Mouse (Mus musculus): Measurements from ENCODE around the gene Bub1. TPM values are rescaled to one million over a fixed set of nuclear protein-coding genes. Genes with fewer than 3 reads are reported as not detected.

Bub1 gene
- polyA plus RNA-seq, 1 experiment from 2014 or later = 24.4 TPM

DNA sequence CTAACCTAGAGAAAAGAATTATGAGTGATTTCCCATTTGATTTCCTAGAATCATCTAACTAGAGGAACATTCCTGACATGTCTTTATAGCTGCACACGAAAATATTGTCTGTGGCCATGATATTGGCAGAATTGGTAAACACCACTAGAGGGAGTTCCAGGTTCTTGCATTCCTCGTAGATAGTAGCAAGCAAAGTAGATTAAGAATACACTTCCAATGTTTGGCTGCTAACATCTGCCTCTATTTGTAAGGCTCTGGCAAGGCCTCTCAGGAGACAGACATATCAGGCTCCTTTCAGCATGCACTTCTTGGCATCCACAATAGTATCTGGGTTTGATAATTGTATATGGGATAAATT is 1.1 kb upstream of the Bub1 start:
- Histone ChIP-seq H3K27ac (no peak overlapping the region), H3K27me3 (0 out of 2 replicates have a peak, but pooled peaks cover under 1% of the 10 kb centered on the region), H3K9me3 (no peaks in the 10 kb centered on the region), H3K36me3 (no peaks in the 10 kb centered on the region), H3K4me2 (replicated peaks) (no peak overlapping the region), H3K4me1 (replicated peaks) (peaks cover 15% of the 10 kb centered on the region), H3K4me3 (replicated peaks) (no peak overlapping the region), H3K9ac (replicated peaks) (no peak overlapping the region)
- WGBS = 17% methylated on average over 2 of the region's 2 CpGs
- ATAC-seq = no peak

DNA sequence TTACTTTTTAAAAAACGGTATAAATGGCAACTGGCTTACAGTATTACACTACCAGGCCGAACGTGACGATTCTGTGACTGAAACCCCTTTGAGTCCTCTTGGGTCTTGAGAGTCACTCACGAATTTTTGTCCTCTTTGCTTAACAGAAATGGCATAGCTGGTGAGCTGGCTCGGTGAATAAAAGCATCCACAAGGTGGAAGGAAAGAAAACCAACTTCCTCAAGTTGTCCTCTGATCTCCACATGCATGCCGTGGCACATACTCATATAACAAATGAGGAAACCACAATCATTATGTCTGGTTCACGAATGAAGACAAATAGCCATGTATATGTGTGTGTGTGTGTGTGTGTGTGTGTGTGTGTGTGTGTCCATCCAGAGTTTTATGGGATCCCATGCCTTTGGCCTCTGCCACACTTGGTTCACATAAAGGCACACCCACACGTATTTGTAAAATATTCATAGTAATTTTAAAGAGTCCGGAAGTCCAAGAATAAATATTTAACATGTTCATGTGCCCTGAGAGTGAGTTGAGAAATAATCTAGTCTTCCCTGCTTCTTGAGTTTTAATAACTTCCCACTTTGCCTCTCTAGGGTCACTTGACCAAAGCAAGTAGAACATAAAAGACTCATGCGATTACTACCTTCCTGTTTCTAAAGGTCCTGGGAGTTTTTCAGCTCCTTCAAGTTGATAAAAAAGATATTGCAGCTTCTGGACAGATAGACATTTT is 603 bp upstream of the Bub1 start:
- H3K27me3 ChIP-seq = no peaks in the 10 kb centered on the region
- WGBS = 41% methylated on average over 11 of the region's 11 CpGs
- peak overlapping the region; percentile 78 for H3K4me2 ChIP-seq (replicated peaks)
- peak; percentile 66 for ATAC-seq
- H3K36me3 ChIP-seq = no peaks in the 10 kb centered on the region
- peak overlapping the region; percentile 51; the same call in 1 of the 2 replicates for H3K9ac ChIP-seq (replicated peaks)
- no peak overlapping the region for H3K27ac ChIP-seq
- no peaks in the 10 kb centered on the region for H3K9me3 ChIP-seq
- H3K4me1 ChIP-seq (replicated peaks) = peaks cover 15% of the 10 kb centered on the region
- H3K4me3 ChIP-seq (replicated peaks) = peak overlapping the region; percentile 60

DNA sequence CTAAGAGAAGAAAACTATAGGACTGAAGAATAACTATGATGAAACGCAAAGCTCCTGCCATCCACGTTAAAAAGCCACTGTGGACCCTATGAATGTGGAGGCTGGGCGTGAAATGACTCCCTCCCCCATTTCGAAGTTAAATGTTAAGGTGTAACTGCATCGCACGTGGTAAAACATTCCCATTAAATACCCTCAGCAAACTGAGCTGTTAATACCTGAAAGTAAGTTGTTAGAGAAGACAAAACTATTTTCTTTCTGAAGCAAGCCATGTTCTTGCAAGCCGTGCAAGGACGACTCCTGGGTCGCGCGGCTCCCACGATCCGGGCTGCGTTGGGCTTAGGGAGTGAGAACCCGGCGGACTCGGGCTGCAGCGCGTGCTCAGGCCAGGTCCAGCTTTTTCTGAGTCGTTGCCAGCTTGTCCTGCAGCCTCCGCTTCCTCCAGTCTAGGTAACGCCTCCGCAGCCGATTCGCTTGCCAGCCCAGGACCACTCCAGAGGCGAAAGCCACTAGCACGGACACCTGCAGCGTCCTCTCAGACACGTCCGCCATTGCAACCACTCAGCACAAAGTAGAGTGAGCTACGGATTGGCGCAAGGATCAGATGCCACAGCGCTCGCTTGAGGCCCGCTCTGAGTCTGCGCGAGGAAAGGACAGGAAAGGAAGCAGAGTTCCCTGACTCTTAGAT is 39.6 kb downstream of the Bub1 start, which contains the start of gene Mtln:
TSS of gene Mtln (minus strand) at position 570 of the 685 bp plus-strand sequence.
- no peaks in the 10 kb centered on the region for H3K27me3 ChIP-seq
- no peaks in the 10 kb centered on the region for H3K9me3 ChIP-seq
- peak within 1 kb of the TSS; percentile 64 for H3K4me2 ChIP-seq (replicated peaks)
- no peaks in the 10 kb centered on the region for H3K36me3 ChIP-seq
- 1% methylated on average over 37 of the region's 37 CpGs for WGBS
- H3K4me1 ChIP-seq (replicated peaks) = peaks cover 29% of the 10 kb centered on the region
- peak within 1 kb of the TSS; percentile 78 for H3K9ac ChIP-seq (replicated peaks)
- H3K4me3 ChIP-seq (replicated peaks) = peak within 1 kb of the TSS; percentile 70
- H3K27ac ChIP-seq = peak within 1 kb of the TSS; percentile 82
- ATAC-seq = peak; percentile 96

DNA sequence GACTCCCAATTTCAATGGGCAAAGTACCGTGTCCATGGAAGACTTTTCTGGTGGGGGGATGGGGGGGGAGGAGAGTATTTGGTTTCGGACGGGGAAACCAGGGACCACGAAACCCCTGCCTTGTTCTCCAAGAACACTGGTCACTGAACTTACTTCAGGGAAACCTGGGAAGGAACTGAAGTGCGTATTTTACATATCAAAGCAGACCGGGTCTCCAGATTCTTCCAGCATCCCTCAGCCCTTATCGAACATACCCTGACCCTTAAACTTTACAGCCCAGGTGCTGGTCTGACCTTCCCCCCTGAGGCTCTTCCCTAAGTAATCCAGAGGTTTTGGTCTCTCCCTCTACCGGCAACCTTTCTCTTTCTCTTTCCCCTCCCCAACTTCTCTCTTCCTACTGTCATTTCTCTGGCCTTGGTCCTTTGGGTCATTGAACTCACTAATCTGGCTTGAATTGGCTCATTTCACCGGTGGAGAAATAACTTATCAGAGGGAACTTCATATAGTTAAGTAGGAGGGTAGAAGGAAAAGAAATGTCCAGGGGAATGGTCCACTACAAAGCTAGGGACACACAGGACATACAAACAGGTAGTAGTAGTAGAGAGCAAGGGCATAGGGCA is 41.9 kb downstream of the Bub1 start:
- H3K27me3 ChIP-seq = no peaks in the 10 kb centered on the region
- ATAC-seq = no peak
- 17% methylated on average over 9 of the region's 9 CpGs for WGBS
- H3K4me1 ChIP-seq (replicated peaks) = peaks cover 29% of the 10 kb centered on the region
- no peak overlapping the region for H3K27ac ChIP-seq
- H3K4me2 ChIP-seq (replicated peaks) = peak overlapping the region; percentile 72
- peak overlapping the region; percentile 73 for H3K4me3 ChIP-seq (replicated peaks)
- H3K36me3 ChIP-seq = no peaks in the 10 kb centered on the region
- no peak overlapping the region; the same call in 1 of the 2 replicates for H3K9ac ChIP-seq (replicated peaks)
- no peaks in the 10 kb centered on the region for H3K9me3 ChIP-seq

GRCm38 (mm10) chr2:127789138-127789537 is 42.5 kb downstream of the Bub1 start:
- Histone ChIP-seq H3K27me3 (no peaks in the 10 kb centered on the region), H3K9ac (replicated peaks) (peak overlapping the region; percentile 80), H3K4me2 (replicated peaks) (peak overlapping the region; percentile 72), H3K4me3 (replicated peaks) (peak overlapping the region; percentile 73), H3K9me3 (no peaks in the 10 kb centered on the region), H3K4me1 (replicated peaks) (peaks cover 29% of the 10 kb centered on the region), H3K36me3 (no peaks in the 10 kb centered on the region), H3K27ac (no peak overlapping the region)
- WGBS = 5% methylated on average over 11 of the region's 11 CpGs
- ATAC-seq = no peak

DNA sequence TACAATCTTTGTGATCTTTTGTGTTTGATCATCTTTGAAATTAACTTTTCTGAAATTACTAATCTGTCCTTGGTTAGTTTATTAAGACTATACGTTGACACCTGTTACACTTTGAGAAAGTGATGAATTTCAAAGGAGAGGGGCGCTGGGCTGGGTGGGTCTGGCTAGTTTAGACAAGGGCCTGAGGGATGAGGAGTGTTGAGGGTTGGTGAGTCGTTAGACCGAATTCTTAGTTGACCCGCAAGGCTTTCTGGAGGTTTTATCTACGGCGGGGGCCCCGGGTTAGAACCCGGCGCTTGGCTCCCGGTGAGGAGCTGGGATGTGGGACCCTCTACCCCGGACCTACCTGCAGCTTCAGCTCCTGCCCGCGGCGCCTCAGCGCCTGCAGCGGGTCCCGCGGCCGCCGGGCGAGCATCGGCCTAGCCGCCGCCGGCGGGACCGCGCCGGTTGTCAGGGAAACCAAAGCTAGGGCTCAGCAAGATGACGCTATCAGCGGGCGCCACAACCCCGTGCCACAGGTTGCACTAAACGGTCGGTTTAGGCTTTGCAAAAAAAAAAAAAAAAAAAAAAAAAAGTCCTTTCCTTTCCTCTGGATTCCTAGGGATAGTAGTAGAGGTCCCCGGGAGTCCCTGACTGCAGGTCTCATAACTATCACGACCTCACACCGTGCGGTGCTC is 43.1 kb downstream of the Bub1 start, which contains the start of gene Nphp1:
TSS of gene Nphp1 (minus strand) at position 458 of the 677 bp plus-strand sequence.
- 0 out of 2 replicates have a peak within 1 kb of the TSS, but pooled peaks have one; percentile 26 for H3K27ac ChIP-seq

GRCm38 (mm10) chr2:127787226-127787625 is 44.4 kb downstream of the Bub1 start:
- Histone ChIP-seq H3K4me3 (replicated peaks) (no peak overlapping the region), H3K4me2 (replicated peaks) (no peak overlapping the region; the same call in 1 of the 2 replicates), H3K27ac (no peak overlapping the region), H3K9ac (replicated peaks) (no peak overlapping the region), H3K9me3 (no peaks in the 10 kb centered on the region), H3K27me3 (no peaks in the 10 kb centered on the region), H3K36me3 (no peaks in the 10 kb centered on the region), H3K4me1 (replicated peaks) (peaks cover 26% of the 10 kb centered on the region)
- 95% methylated on average over 5 of the region's 5 CpGs for WGBS
- no peak for ATAC-seq

More for the DNA sequence above, 43.1 kb downstream of the Bub1 start, which contains the start of gene Nphp1:
- Histone ChIP-seq H3K9ac (replicated peaks) (peak within 1 kb of the TSS; percentile 80), H3K36me3 (no peaks in the 10 kb centered on the region), H3K9me3 (no peaks in the 10 kb centered on the region), H3K4me2 (replicated peaks) (peak within 1 kb of the TSS; percentile 72), H3K4me1 (replicated peaks) (peaks cover 29% of the 10 kb centered on the region), H3K27me3 (no peaks in the 10 kb centered on the region), H3K4me3 (replicated peaks) (peak within 1 kb of the TSS; percentile 73)
- peak; percentile 82 for ATAC-seq
- WGBS = under 1% methylated on average over 40 of the region's 40 CpGs

GRCm38 (mm10) chr2:127778451-127778850 is 53.2 kb downstream of the Bub1 start:
- Histone ChIP-seq H3K27me3 (no peaks in the 10 kb centered on the region), H3K36me3 (peaks cover 20% of the 10 kb centered on the region; the same call in 1 of the 2 replicates), H3K9me3 (no peaks in the 10 kb centered on the region), H3K4me1 (replicated peaks) (peaks cover 10% of the 10 kb centered on the region), H3K4me3 (replicated peaks) (no peak overlapping the region), H3K4me2 (replicated peaks) (no peak overlapping the region), H3K9ac (replicated peaks) (no peak overlapping the region), H3K27ac (no peak overlapping the region)
- no peak for ATAC-seq
- WGBS = 92% methylated on average over 5 of the region's 5 CpGs

DNA sequence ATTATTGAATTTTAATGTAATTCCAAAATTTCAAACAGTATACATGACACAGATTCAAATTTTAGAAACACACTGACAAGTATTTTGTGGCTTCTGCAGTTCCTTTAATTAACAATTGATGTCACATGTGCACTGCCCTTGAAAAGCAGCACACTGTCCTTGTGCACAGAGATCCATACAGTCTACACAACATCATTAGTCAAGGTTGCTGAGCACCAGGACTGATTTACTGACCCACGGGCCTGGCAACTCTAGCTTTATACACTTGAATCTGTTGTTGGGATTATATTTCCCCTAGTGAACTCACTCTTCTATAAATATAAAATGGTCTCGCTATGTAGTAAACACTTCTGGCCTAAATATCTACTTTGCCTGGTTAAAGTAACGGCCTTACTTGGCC is 56.7 kb downstream of the Bub1 start:
- Histone ChIP-seq H3K4me2 (replicated peaks) (no peak overlapping the region), H3K9me3 (no peaks in the 10 kb centered on the region), H3K4me1 (replicated peaks) (peaks cover 10% of the 10 kb centered on the region), H3K9ac (replicated peaks) (no peak overlapping the region), H3K36me3 (peaks cover 33% of the 10 kb centered on the region), H3K4me3 (replicated peaks) (no peak overlapping the region), H3K27me3 (no peaks in the 10 kb centered on the region), H3K27ac (peak overlapping the region; percentile 68; the same call in 1 of the 2 replicates)
- ATAC-seq = peak; percentile 65
- WGBS = 57% methylated on average over 3 of the region's 3 CpGs

DNA sequence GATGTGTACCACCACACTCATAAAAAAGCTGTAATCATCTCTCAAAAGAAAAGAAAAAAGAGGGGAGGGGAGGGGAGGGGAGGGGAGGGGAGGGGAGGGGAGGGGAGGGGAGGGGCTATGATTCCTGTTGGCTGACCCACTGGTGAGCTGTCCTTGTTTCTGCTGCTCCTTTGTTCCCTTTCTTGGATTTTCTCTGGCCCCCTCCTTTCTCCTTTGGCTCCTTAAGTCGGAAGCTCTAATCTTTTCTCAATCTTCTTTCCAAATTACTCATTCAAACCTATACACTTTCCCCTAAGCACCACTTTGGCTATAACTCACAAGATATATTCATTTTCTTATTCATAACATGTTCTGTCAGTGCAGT is 57.1 kb downstream of the Bub1 start:
- H3K4me3 ChIP-seq (replicated peaks) = no peak overlapping the region
- 0% methylated on average over 1 of the region's 1 CpGs for WGBS
- H3K27me3 ChIP-seq = no peaks in the 10 kb centered on the region
- no peaks in the 10 kb centered on the region for H3K9me3 ChIP-seq
- peaks cover 35% of the 10 kb centered on the region for H3K36me3 ChIP-seq
- peaks cover 10% of the 10 kb centered on the region for H3K4me1 ChIP-seq (replicated peaks)
- H3K4me2 ChIP-seq (replicated peaks) = peak overlapping the region; percentile 39; the same call in 1 of the 2 replicates
- peak overlapping the region; percentile 80 for H3K27ac ChIP-seq
- H3K9ac ChIP-seq (replicated peaks) = no peak overlapping the region
- ATAC-seq = peak; percentile 76

DNA sequence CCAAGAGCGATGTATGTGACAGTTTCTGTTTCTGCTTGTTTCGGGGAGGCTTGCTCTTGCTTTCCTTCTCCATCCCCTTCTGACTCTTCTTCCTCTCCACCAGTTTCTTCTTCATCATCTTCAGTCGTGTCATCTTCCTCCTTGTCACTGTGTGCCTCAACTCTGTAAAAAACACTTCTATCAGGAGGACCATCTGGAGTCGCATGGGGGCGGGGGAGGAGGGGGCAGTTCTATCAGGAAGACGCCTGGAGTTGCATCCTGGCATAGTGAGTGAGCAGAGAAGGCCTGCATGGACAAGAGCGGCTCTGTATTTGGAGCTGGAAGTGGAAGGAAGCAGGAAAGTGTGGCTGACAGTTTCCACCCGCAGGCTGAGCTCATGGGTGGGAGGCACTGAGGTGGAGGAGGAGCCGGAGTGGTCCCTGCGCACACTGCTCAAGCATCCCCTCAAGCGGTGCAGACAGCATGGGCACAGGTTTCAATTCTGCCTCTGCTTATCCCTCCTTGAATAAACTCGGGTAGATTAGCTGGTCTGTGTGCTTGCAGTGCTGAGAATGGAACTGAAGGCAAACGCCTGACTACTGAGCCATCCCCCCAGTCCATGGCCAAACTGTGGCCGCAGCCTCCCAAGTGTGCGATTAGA is 57.6 kb downstream of the Bub1 start:
- Histone ChIP-seq H3K4me2 (replicated peaks) (peak overlapping the region; percentile 39), H3K9me3 (no peaks in the 10 kb centered on the region), H3K9ac (replicated peaks) (0 out of 2 replicates have a peak overlapping the region, but pooled peaks have one; percentile 21), H3K36me3 (peaks cover 38% of the 10 kb centered on the region), H3K27me3 (no peaks in the 10 kb centered on the region), H3K4me3 (replicated peaks) (peak overlapping the region; percentile 11; the same call in 1 of the 2 replicates), H3K4me1 (replicated peaks) (peaks cover 10% of the 10 kb centered on the region), H3K27ac (peak overlapping the region; percentile 80)
- 22% methylated on average over 15 of the region's 15 CpGs for WGBS
- peak; percentile 92 for ATAC-seq
